In genomic region chr4:137968203-137968602, GRCm38 (mm10) we compare ENCODE assay signal across 9 mouse cellular contexts. TPM values are rescaled to one million over a fixed set of nuclear protein-coding genes. Genes with fewer than 3 reads are reported as not detected.
DNase-seq lines count a peak whose midpoint lies in the region; ATAC-seq and TF ChIP-seq lines count a peak whose summit lies in the region.
"Had no signal": no experiment of that assay in that cellular context is flagged by ENCODE, and none has a peak within 500 bp of the region (broad histone marks: within the 10 kb centered on the region; RNA-seq: fewer than 3 reads in every experiment).

No protein-coding gene starts in this region.

- H3K4me3 ChIP-seq in limb, embryonic 13.5 days: no peak overlapping the region
- H3K4me3 ChIP-seq in midbrain, postnatal 0 days (ENCODE audit: low read depth, low read length): no peak overlapping the region
- no peak overlapping the region for H3K4me3 ChIP-seq in stomach, embryonic 16.5 days (replicated peaks; ENCODE audit: low read length)
- H3K4me3 ChIP-seq: embryonic facial prominence, embryonic 15.5 days had no signal

- H3K9me3 ChIP-seq in limb, embryonic 13.5 days: no peaks in the 10 kb centered on the region
- H3K9me3 ChIP-seq in midbrain, postnatal 0 days (ENCODE audit: low read length): no peaks in the 10 kb centered on the region
- H3K9me3 ChIP-seq in stomach, embryonic 16.5 days (replicated peaks; ENCODE audit: control insufficient read depth, low read length): no peaks in the 10 kb centered on the region
- H3K9me3 ChIP-seq: embryonic facial prominence, embryonic 15.5 days had no signal

- TF ChIP-seq CTCF in midbrain, postnatal 0 days (IDR thresholded peaks at IDR 0.05): peak; percentile 99

- no peak overlapping the region for H3K27ac ChIP-seq in limb, embryonic 13.5 days
- H3K27ac ChIP-seq in midbrain, postnatal 0 days (ENCODE audit: low read depth, low read length): no peak overlapping the region
- no peak overlapping the region for H3K27ac ChIP-seq in stomach, embryonic 16.5 days (ENCODE audit: low read length)
- H3K27ac ChIP-seq: embryonic facial prominence, embryonic 15.5 days had no signal

- no peaks in the 10 kb centered on the region for H3K4me1 ChIP-seq in limb, embryonic 13.5 days
- no peaks in the 10 kb centered on the region for H3K4me1 ChIP-seq in midbrain, postnatal 0 days (ENCODE audit: insufficient read depth, low read length)
- no peaks in the 10 kb centered on the region for H3K4me1 ChIP-seq in stomach, embryonic 16.5 days (ENCODE audit: control insufficient read depth, insufficient read depth, low read length)

- peak; percentile 76 to 80 for DNase-seq in B cell, adult 2 months
- peak; percentile 60 to 65 for DNase-seq in adrenal gland, adult 18-20 months (ENCODE audit: low spot score in 2 of 2)
- DNase-seq in embryo, embryonic 10.5 days (ENCODE audit: low spot score): peak; percentile 93
- DNase-seq in gonadal fat pad, adult 2 months (ENCODE audit: low read depth): peak; percentile 22
- peak; percentile 78 for DNase-seq in kidney, adult 18-20 months
- DNase-seq in midbrain, postnatal 0 days (ENCODE audit: low spot score): peak; percentile 88

- no peaks in the 10 kb centered on the region for H3K27me3 ChIP-seq in limb, embryonic 13.5 days
- no peaks in the 10 kb centered on the region for H3K27me3 ChIP-seq in midbrain, postnatal 0 days (ENCODE audit: insufficient read depth, low read length)
- H3K27me3 ChIP-seq in stomach, embryonic 16.5 days (ENCODE audit: control insufficient read depth, insufficient read depth, low read length): no peaks in the 10 kb centered on the region
- H3K27me3 ChIP-seq: embryonic facial prominence, embryonic 15.5 days had no signal

- peak; percentile 59 for ATAC-seq in limb, embryonic 13.5 days (ENCODE audit: low FRiP score, low read depth)
- 0 out of 2 replicates have a peak, but pooled peaks have one; percentile 25 for ATAC-seq in midbrain, postnatal 0 days (ENCODE audit: low FRiP score)
- peak; percentile 63; the same call in 1 of the 2 replicates for ATAC-seq in stomach, embryonic 16.5 days (ENCODE audit: insufficient read depth, low FRiP score)

- H3K9ac ChIP-seq in limb, embryonic 13.5 days: no peak overlapping the region
- no peak overlapping the region for H3K9ac ChIP-seq in midbrain, postnatal 0 days (replicated peaks; ENCODE audit: low read length, poor library complexity, severe bottlenecking)
- H3K9ac ChIP-seq in stomach, embryonic 16.5 days (ENCODE audit: low read length): no peak overlapping the region
- H3K9ac ChIP-seq: embryonic facial prominence, embryonic 15.5 days had no signal

- WGBS in limb, embryonic 13.5 days: 10% methylated on average over 9 of the region's 9 CpGs
- 6% methylated on average over 9 of the region's 9 CpGs for WGBS in midbrain, postnatal 0 days
- 8% methylated on average over 9 of the region's 9 CpGs for WGBS in stomach, embryonic 16.5 days

- no peak overlapping the region for H3K4me2 ChIP-seq in limb, embryonic 13.5 days (replicated peaks)
- no peak overlapping the region for H3K4me2 ChIP-seq in midbrain, postnatal 0 days (ENCODE audit: low read depth, low read length, poor library complexity, severe bottlenecking)
- H3K4me2 ChIP-seq in stomach, embryonic 16.5 days (ENCODE audit: low read depth, low read length): no peak overlapping the region
- H3K4me2 ChIP-seq: embryonic facial prominence, embryonic 15.5 days had no signal

- peaks cover 25% of the 10 kb centered on the region for H3K36me3 ChIP-seq in limb, embryonic 13.5 days
- peaks cover 12% of the 10 kb centered on the region for H3K36me3 ChIP-seq in midbrain, postnatal 0 days (ENCODE audit: insufficient read depth, low read length)
- 0 out of 2 replicates have a peak, but pooled peaks cover 3% of the 10 kb centered on the region for H3K36me3 ChIP-seq in stomach, embryonic 16.5 days (ENCODE audit: control insufficient read depth, insufficient read depth, low read length)

RNA-seq across cellular contexts. Expression of gene Eif4g3, which starts 24.6 kb away (rescaled TPM):
- 100 to 1,000 TPM in 1 of 2 experiments, 10 to 100 TPM in 1; 67.3 to 131 TPM for total RNA-seq in adrenal gland, adult 18-20 months (2021)
- 40.9 and 47.4 TPM in 2 replicates for polyA plus RNA-seq in gonadal fat pad, adult 2 months (2012; rRNA removed)
- polyA plus RNA-seq in limb, embryonic 13.5 days (2015; fragmentation: Nextera tagmentation; extraction: Ambion mirVana): 38.4 and 38.6 TPM in 2 replicates
- total RNA-seq in midbrain, postnatal 0 days (2014; rRNA removed): 70.0 and 92.2 TPM in 2 replicates
- polyA plus RNA-seq in midbrain, postnatal 0 days (2015; fragmentation: Nextera tagmentation; extraction: Ambion mirVana): 36.0 and 42.4 TPM in 2 replicates
- polyA plus RNA-seq in stomach, embryonic 16.5 days (2015; fragmentation: Nextera tagmentation; extraction: Ambion mirVana): 22.6 and 24.8 TPM in 2 replicates

Comparison
In these comparisons a context has a peak if more than half of its experiments do, and no peak if none do; other contexts are left out.
1. DNase-seq: peak in every context shown above with its lines; median percentile 93 in embryo, embryonic 10.5 days; 88 in midbrain, postnatal 0 days; 78 in B cell, adult 2 months; 78 in kidney, adult 18-20 months; 62 in adrenal gland, adult 18-20 months; 22 in gonadal fat pad, adult 2 months.